Mouse (Mus musculus): Measurements from ENCODE around the gene Dolk. TPM values are rescaled to one million over a fixed set of nuclear protein-coding genes. Genes with fewer than 3 reads are reported as not detected.

The Dolk gene
- polyA plus RNA-seq, 1 experiment from 2014 or later: 27.8 TPM

- no peaks in the 10 kb centered on the region for H3K9me3 ChIP-seq
- WGBS: 87% methylated on average over 5 of the region's 5 CpGs
- H3K4me1 ChIP-seq: peaks cover 39% of the 10 kb centered on the region
- no peak overlapping the region for H3K9ac ChIP-seq
- no peaks in the 10 kb centered on the region for H3K27me3 ChIP-seq (replicated peaks)
- H3K36me3 ChIP-seq: peaks cover 83% of the 10 kb centered on the region
- no peak overlapping the region for H3K4me3 ChIP-seq
- ATAC-seq (ENCODE audit: extremely low read depth, insufficient number of reproducible peaks, low FRiP score, low TSS enrichment): no peak
- H3K4me2 ChIP-seq: no peak overlapping the region
- H3K27ac ChIP-seq (replicated peaks): no peak overlapping the region
Measured at GRCm38 (mm10) chr2:30247036-30247435, 39.1 kb downstream of the Dolk start.

DNA sequence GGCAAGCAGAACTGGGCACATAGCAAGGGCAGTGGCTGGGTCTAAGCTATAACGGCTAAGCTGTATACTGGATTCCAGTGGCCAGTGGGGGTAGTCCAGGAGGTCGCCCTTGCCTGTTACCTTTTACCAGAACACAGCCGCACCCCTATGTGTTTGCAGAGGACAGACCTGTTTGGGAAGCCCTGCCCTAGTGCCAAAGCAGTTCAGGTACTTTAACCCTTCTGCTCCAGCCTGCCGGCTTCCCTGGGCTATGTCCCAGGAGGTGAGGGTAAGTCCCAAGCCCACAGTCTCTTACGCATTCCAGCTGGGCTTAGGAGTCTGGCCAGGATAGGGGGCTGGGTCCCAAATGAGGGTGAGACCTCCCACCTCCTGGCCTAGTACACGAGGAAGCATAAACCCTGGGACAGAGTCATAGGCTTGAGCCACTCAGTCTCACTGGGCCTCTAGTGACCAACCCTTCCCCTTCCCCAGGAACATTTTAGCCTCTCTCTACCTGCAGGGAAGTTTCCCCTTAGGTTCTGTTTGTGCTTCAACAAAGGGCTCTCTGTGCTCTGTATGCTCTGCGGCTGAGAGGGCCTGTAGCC, 41.4 kb downstream of the Dolk start:
- no peak for ATAC-seq (ENCODE audit: extremely low read depth, insufficient number of reproducible peaks, low FRiP score, low TSS enrichment)
- no peaks in the 10 kb centered on the region for H3K9me3 ChIP-seq
- 72% methylated on average over 7 of the region's 7 CpGs for WGBS
- H3K27me3 ChIP-seq (replicated peaks): no peaks in the 10 kb centered on the region
- peaks cover 43% of the 10 kb centered on the region for H3K4me1 ChIP-seq
- H3K4me3 ChIP-seq: no peak overlapping the region
- H3K9ac ChIP-seq: no peak overlapping the region
- H3K36me3 ChIP-seq: peaks cover 85% of the 10 kb centered on the region
- no peak overlapping the region for H3K27ac ChIP-seq (replicated peaks)
- no peak overlapping the region for H3K4me2 ChIP-seq

DNA sequence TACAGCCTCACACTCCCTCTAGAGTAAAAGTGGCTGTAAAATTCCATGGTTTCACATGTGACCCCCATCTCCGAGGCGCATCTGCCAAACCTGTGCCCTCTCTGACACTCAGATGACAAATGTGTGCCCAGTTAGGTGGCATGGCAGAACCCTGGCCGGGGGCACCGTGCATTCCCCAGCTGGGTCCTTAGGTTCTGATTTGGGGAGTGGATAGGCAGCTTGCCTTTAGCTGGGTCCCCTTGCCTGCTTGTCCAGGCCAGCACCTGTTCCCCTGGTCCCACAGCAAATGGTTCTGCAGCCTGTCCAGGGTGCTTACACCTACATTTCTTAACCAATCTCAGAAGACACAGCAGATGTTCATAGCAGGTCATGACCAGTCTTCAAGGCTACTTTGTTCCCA, 42.7 kb downstream of the Dolk start:
- H3K27ac ChIP-seq (replicated peaks): 0 out of 2 replicates have a peak overlapping the region, but pooled peaks have one; percentile 80
- H3K36me3 ChIP-seq: peaks cover 72% of the 10 kb centered on the region
- H3K4me3 ChIP-seq: no peak overlapping the region
- no peak for ATAC-seq (ENCODE audit: extremely low read depth, insufficient number of reproducible peaks, low FRiP score, low TSS enrichment)
- 0 out of 2 replicates have a peak overlapping the region, but pooled peaks have one; percentile 37 for H3K9ac ChIP-seq
- no peak overlapping the region for H3K4me2 ChIP-seq
- no peaks in the 10 kb centered on the region for H3K9me3 ChIP-seq
- no peaks in the 10 kb centered on the region for H3K27me3 ChIP-seq (replicated peaks)
- H3K4me1 ChIP-seq: peaks cover 56% of the 10 kb centered on the region
- WGBS: 91% methylated on average over 4 of the region's 4 CpGs

- WGBS: 37% methylated on average over 4 of the region's 4 CpGs
- peaks cover 64% of the 10 kb centered on the region for H3K36me3 ChIP-seq
- peak overlapping the region; percentile 80 for H3K27ac ChIP-seq (replicated peaks)
- H3K4me1 ChIP-seq: peaks cover 58% of the 10 kb centered on the region
- no peak overlapping the region for H3K4me3 ChIP-seq
- ATAC-seq (ENCODE audit: extremely low read depth, insufficient number of reproducible peaks, low FRiP score, low TSS enrichment): no peak
- H3K9ac ChIP-seq: peak overlapping the region; percentile 28; the same call in 1 of the 2 replicates
- H3K27me3 ChIP-seq (replicated peaks): no peaks in the 10 kb centered on the region
- H3K4me2 ChIP-seq: peak overlapping the region; percentile 13; the same call in 1 of the 2 replicates
- H3K9me3 ChIP-seq: no peaks in the 10 kb centered on the region
Measured at GRCm38 (mm10) chr2:30242509-30242908, 43.6 kb downstream of the Dolk start.

GRCm38 (mm10) chr2:30240267-30240666, 45.9 kb downstream of the Dolk start, which contains the start of gene Gm28035:
Gene Gm28035, plus strand, starts transcription at chr2:30240567.
- WGBS: 60% methylated on average over 2 of the region's 2 CpGs

DNA sequence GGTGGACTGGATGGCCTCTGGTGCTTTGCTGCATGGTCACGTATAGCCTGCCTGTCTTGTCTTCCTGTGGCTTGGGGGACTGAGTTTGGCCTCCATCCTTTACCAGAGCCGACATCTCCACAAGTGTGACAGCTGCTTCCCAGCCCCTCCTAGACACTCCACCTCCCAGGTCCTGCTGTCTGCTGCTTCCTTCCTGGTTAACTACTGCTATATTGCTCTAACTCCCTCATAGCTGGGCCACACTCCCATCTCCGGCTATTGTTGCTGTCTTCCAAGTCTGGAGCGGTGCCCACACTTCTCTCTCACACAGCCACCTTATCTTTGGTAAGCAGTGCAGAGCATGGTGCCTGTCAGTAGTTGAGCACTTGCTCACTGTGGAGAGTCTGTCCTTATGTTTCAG, 46.4 kb downstream of the Dolk start:
- Histone ChIP-seq H3K9me3 (no peaks in the 10 kb centered on the region), H3K4me1 (peaks cover 66% of the 10 kb centered on the region), H3K4me2 (peak overlapping the region; percentile 91), H3K27me3 (replicated peaks) (no peaks in the 10 kb centered on the region), H3K27ac (replicated peaks) (peak overlapping the region; percentile 96), H3K4me3 (peak overlapping the region; percentile 86), H3K9ac (peak overlapping the region; percentile 96), H3K36me3 (peaks cover 42% of the 10 kb centered on the region)
- 0 out of 2 replicates have a peak, but pooled peaks have one; percentile 1 for ATAC-seq (ENCODE audit: extremely low read depth, insufficient number of reproducible peaks, low FRiP score, low TSS enrichment)
- WGBS: 20% methylated on average over 4 of the region's 4 CpGs

More at GRCm38 (mm10) chr2:30240267-30240666, 45.9 kb downstream of the Dolk start, which contains the start of gene Gm28035:
- peaks cover 46% of the 10 kb centered on the region for H3K36me3 ChIP-seq
- peaks cover 66% of the 10 kb centered on the region for H3K4me1 ChIP-seq
- peak within 1 kb of the TSS; percentile 96 for H3K9ac ChIP-seq
- H3K27ac ChIP-seq (replicated peaks): peak within 1 kb of the TSS; percentile 96
- ATAC-seq (ENCODE audit: extremely low read depth, insufficient number of reproducible peaks, low FRiP score, low TSS enrichment): no peak
- no peaks in the 10 kb centered on the region for H3K9me3 ChIP-seq
- no peaks in the 10 kb centered on the region for H3K27me3 ChIP-seq (replicated peaks)
- peak within 1 kb of the TSS; percentile 91 for H3K4me2 ChIP-seq
- peak within 1 kb of the TSS; percentile 86 for H3K4me3 ChIP-seq

GRCm38 (mm10) chr2:30238906-30239465, 47.1 kb downstream of the Dolk start:
- Histone ChIP-seq H3K9ac (peak overlapping the region; percentile 96), H3K27me3 (replicated peaks) (no peaks in the 10 kb centered on the region), H3K4me3 (peak overlapping the region; percentile 86), H3K4me1 (peaks cover 66% of the 10 kb centered on the region), H3K36me3 (peaks cover 35% of the 10 kb centered on the region), H3K4me2 (peak overlapping the region; percentile 91), H3K27ac (replicated peaks) (peak overlapping the region; percentile 96), H3K9me3 (no peaks in the 10 kb centered on the region)
- no peak for ATAC-seq (ENCODE audit: extremely low read depth, insufficient number of reproducible peaks, low FRiP score, low TSS enrichment)
- WGBS: 57% methylated on average over 3 of the region's 3 CpGs

GRCm38 (mm10) chr2:30237881-30238280, 48.3 kb downstream of the Dolk start:
- 0% methylated on average over 41 of the region's 42 CpGs for WGBS
- peak overlapping the region; percentile 91 for H3K4me2 ChIP-seq
- peaks cover 24% of the 10 kb centered on the region for H3K36me3 ChIP-seq
- H3K9ac ChIP-seq: peak overlapping the region; percentile 96
- H3K27ac ChIP-seq (replicated peaks): peak overlapping the region; percentile 96
- peak overlapping the region; percentile 86 for H3K4me3 ChIP-seq
- no peaks in the 10 kb centered on the region for H3K9me3 ChIP-seq
- no peaks in the 10 kb centered on the region for H3K27me3 ChIP-seq (replicated peaks)
- H3K4me1 ChIP-seq: peaks cover 58% of the 10 kb centered on the region
- peak; percentile 76 for ATAC-seq (ENCODE audit: extremely low read depth, insufficient number of reproducible peaks, low FRiP score, low TSS enrichment)

DNA sequence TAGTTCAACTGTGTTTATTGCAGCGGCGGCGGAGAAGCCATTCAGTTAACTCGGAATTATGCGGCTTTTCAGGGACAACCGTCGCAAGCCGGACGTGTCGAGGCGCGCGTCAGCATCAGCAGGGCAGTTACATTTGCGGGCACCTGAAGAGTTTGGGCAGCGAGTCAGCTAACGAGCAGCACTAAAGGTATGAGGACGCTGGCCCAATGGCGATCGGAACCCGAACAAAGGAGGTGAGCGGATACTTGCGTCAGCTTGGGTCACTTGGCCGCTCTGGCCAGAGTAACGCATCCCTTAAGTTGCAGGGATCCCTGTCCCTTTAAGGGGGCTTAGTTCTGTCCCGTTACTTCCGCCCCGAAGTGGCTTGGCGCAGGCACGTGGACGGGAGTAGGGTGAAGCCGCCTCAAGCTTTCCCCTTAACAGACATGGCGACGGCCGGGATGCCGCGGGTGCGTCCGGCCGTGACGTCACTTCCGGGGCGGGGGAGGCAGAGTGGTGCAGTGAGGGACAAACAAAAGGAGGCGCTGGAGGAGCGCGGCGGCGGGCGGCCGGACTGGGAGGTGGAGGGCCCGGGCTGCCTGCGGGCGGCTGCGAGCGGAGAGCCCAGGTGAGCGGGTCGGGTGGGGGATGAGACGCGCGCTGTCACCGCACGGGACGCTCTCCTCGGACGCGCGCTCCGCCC, 48.8 kb downstream of the Dolk start, which contains the start of gene Lrrc8a:
Gene Lrrc8a, plus strand, starts transcription at position 517 of the 682 bp plus-strand sequence.
- H3K27ac ChIP-seq (replicated peaks): peak within 1 kb of the TSS; percentile 96
- peak within 1 kb of the TSS; percentile 86 for H3K4me3 ChIP-seq
- peak within 1 kb of the TSS; percentile 91 for H3K4me2 ChIP-seq
- H3K4me1 ChIP-seq: peaks cover 52% of the 10 kb centered on the region
- H3K9me3 ChIP-seq: no peaks in the 10 kb centered on the region
- under 1% methylated on average over 63 of the region's 67 CpGs for WGBS
- peaks cover 21% of the 10 kb centered on the region for H3K36me3 ChIP-seq
- H3K9ac ChIP-seq: peak within 1 kb of the TSS; percentile 96
- H3K27me3 ChIP-seq (replicated peaks): no peaks in the 10 kb centered on the region
- peak; percentile 95 for ATAC-seq (ENCODE audit: extremely low read depth, insufficient number of reproducible peaks, low FRiP score, low TSS enrichment)

- Histone ChIP-seq H3K9ac (peak overlapping the region; percentile 96), H3K4me2 (peak overlapping the region; percentile 91), H3K4me3 (peak overlapping the region; percentile 86), H3K27ac (replicated peaks) (peak overlapping the region; percentile 96), H3K27me3 (replicated peaks) (no peaks in the 10 kb centered on the region), H3K36me3 (peaks cover 13% of the 10 kb centered on the region), H3K9me3 (no peaks in the 10 kb centered on the region; the same call in 1 of the 2 replicates), H3K4me1 (peaks cover 45% of the 10 kb centered on the region)
- ATAC-seq (ENCODE audit: extremely low read depth, insufficient number of reproducible peaks, low FRiP score, low TSS enrichment): no peak
- 3% methylated on average over 18 of the region's 18 CpGs for WGBS
Measured at GRCm38 (mm10) chr2:30236426-30237198, 49.5 kb downstream of the Dolk start.

- Histone ChIP-seq H3K27ac (replicated peaks) (no peak overlapping the region), H3K4me3 (no peak overlapping the region), H3K9ac (no peak overlapping the region), H3K4me1 (peaks cover 35% of the 10 kb centered on the region), H3K9me3 (peaks cover 10% of the 10 kb centered on the region), H3K36me3 (peaks cover 3% of the 10 kb centered on the region), H3K4me2 (no peak overlapping the region), H3K27me3 (replicated peaks) (no peaks in the 10 kb centered on the region)
- ATAC-seq (ENCODE audit: extremely low read depth, insufficient number of reproducible peaks, low FRiP score, low TSS enrichment): no peak
- WGBS: 73% methylated on average over 5 of the region's 5 CpGs
Measured at GRCm38 (mm10) chr2:30235593-30235992, 50.5 kb downstream of the Dolk start.
